Mouse (Mus musculus): ENCODE data around the gene Tmc2. TPM values are rescaled to one million over a fixed set of nuclear protein-coding genes. Genes with fewer than 3 reads are reported as not detected.

The Tmc2 gene
- not detected in 2 replicates for polyA plus RNA-seq (2015; fragmentation: Nextera tagmentation; extraction: Ambion mirVana)

- Histone ChIP-seq H3K27me3 (no peaks in the 10 kb centered on the region), H3K9me3 (no peaks in the 10 kb centered on the region), H3K9ac (no peak within 1 kb of the TSS), H3K4me2 (no peak within 1 kb of the TSS), H3K36me3 (no peaks in the 10 kb centered on the region), H3K4me1 (replicated peaks) (no peaks in the 10 kb centered on the region), H3K4me3 (no peak within 1 kb of the TSS), H3K27ac (replicated peaks) (no peak within 1 kb of the TSS)
- ATAC-seq (ENCODE audit: low FRiP score, low read depth) = no peak
- 95% methylated on average over 16 of the region's 16 CpGs for WGBS
Measured at GRCm38 (mm10) chr2:130194894-130195293, at the start of gene Tmc2. Tmc2 (plus strand) TSS chr2:130195194.

GRCm38 (mm10) chr2:130146089-130146668 is 48.8 kb upstream of the Tmc2 start:
- Histone ChIP-seq H3K9ac (no peak overlapping the region), H3K27ac (replicated peaks) (no peak overlapping the region), H3K4me1 (replicated peaks) (no peaks in the 10 kb centered on the region), H3K9me3 (no peaks in the 10 kb centered on the region), H3K27me3 (no peaks in the 10 kb centered on the region), H3K4me2 (no peak overlapping the region), H3K36me3 (no peaks in the 10 kb centered on the region), H3K4me3 (no peak overlapping the region)
- no peak for ATAC-seq (ENCODE audit: low FRiP score, low read depth)
- 65% methylated on average over 5 of the region's 5 CpGs for WGBS

DNA sequence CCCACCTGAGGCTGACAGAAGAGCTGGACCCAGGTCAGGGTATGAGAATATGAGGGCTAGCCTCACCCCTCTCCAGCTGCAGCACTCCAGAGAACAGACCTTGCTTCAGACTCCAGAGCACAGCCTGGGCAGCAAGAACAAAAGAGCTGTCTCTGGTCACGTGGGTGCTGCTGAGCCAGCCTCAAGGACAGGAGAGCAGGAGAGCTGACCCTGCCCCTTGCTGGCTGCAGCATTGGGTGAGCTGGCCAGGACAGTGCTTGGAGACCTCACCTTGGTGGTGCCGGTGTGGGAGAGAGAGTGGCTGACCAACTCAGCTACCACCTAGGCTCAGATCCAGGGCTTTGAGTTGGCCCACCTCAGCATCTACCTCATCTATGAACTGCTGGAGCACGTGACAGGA is 39.8 kb upstream of the Tmc2 start:
- Histone ChIP-seq H3K9ac (no peak overlapping the region), H3K4me1 (replicated peaks) (0 out of 2 replicates have a peak, but pooled peaks cover 6% of the 10 kb centered on the region), H3K4me3 (no peak overlapping the region), H3K9me3 (no peaks in the 10 kb centered on the region), H3K36me3 (no peaks in the 10 kb centered on the region), H3K4me2 (no peak overlapping the region), H3K27ac (replicated peaks) (no peak overlapping the region), H3K27me3 (no peaks in the 10 kb centered on the region)
- 71% methylated on average over 3 of the region's 3 CpGs for whole genome bisulfite sequencing
- no peak for ATAC-seq (ENCODE audit: low FRiP score, low read depth)

DNA sequence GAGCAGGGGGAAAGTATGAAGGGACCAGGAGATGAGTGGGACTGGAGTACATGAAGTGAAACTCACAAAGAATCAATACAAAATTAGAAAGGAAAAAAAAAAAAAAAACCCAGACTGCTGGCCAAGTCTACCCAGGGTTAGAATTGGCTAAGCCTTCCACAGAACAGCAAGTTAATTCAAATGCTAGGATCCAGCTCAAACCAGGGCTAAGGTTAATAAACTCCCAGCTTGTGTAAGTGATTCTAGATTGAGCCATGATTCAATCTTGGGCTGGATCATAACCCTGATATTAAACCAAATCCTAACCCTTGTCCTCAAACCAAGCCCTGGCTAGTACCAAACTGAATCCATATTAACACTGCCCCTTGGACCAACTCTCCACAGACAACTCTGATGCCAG is 39.1 kb upstream of the Tmc2 start:
- no peaks in the 10 kb centered on the region for H3K27me3 ChIP-seq
- ATAC-seq (ENCODE audit: low FRiP score, low read depth) = no peak

DNA sequence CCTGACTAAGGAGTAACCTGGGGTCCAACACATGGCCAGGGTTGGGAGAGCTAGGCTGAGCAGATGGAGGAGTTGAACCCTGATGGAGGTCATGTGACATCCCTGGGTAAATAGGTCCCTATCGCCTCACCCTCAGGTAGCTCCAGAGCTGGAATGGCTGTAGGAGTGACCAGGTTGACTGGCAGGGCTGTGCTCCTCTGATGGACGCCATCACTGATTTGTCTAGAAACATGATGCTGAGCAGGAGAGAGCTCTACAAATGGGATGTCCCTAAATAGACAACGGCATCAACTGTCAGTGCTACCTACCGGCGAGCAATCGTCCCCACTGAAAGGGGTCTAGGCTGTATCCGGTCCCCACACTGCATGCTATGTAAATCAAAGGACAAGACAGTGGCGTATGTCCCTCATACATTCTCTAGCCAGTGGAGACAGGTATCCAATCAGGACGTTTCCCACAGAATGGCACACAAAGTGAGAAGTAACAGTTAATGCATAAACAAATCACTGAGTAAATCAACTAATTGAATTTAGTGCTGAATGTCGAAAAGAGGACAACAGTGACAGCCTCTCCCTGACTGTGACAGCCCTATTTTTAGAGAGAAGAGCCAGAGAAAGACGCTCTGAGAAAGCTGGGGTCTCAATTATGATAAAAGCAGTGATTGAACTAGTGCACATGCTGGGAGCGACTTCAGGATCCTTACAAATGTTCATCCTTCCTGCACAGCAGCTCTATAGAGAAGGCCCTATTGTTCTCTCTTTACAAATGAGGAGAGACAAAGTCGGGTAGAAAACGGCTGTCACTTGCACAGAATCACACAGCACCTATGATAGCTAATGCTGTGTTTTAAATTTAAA is 37.5 kb upstream of the Tmc2 start:
- 0 out of 2 replicates have a peak, but pooled peaks cover 6% of the 10 kb centered on the region for H3K4me1 ChIP-seq (replicated peaks)
- no peaks in the 10 kb centered on the region for H3K9me3 ChIP-seq
- H3K27ac ChIP-seq (replicated peaks) = no peak overlapping the region; the same call in 1 of the 2 replicates
- H3K27me3 ChIP-seq = no peaks in the 10 kb centered on the region
- H3K4me2 ChIP-seq = no peak overlapping the region
- H3K36me3 ChIP-seq = no peaks in the 10 kb centered on the region
- WGBS = 45% methylated on average over 14 of the region's 14 CpGs
- H3K9ac ChIP-seq = no peak overlapping the region
- ATAC-seq (ENCODE audit: low FRiP score, low read depth) = no peak
- H3K4me3 ChIP-seq = no peak overlapping the region

More for the DNA sequence above, 39.1 kb upstream of the Tmc2 start:
- H3K27ac ChIP-seq (replicated peaks) = no peak overlapping the region
- 0 out of 2 replicates have a peak, but pooled peaks cover 6% of the 10 kb centered on the region for H3K4me1 ChIP-seq (replicated peaks)
- H3K4me2 ChIP-seq = no peak overlapping the region
- no peaks in the 10 kb centered on the region for H3K36me3 ChIP-seq
- H3K4me3 ChIP-seq = no peak overlapping the region
- H3K9ac ChIP-seq = no peak overlapping the region
- H3K9me3 ChIP-seq = no peaks in the 10 kb centered on the region

DNA sequence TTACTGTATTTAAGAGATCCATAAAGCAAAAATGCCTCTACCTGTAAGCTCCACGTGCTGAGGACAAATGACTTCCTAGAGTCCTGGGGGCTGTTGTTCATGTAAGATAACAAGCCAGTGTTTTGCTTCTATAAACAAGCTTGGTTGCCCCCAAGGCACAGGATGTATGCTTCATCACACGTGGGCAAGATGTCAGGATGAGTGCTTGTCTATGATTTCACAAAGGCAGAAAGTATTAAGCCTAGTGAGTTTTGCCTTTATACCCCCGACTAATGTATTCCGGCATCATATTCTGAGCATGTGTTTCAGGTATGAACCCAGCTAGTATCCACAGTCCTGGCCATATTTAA is 36.9 kb upstream of the Tmc2 start:
- no peak overlapping the region for H3K9ac ChIP-seq
- no peaks in the 10 kb centered on the region for H3K36me3 ChIP-seq
- WGBS = 54% methylated on average over 4 of the region's 4 CpGs
- no peak for ATAC-seq (ENCODE audit: low FRiP score, low read depth)
- no peak overlapping the region for H3K4me3 ChIP-seq
- no peak overlapping the region for H3K4me2 ChIP-seq
- H3K4me1 ChIP-seq (replicated peaks) = 0 out of 2 replicates have a peak, but pooled peaks cover 6% of the 10 kb centered on the region
- no peak overlapping the region; the same call in 1 of the 2 replicates for H3K27ac ChIP-seq (replicated peaks)
- no peaks in the 10 kb centered on the region for H3K27me3 ChIP-seq
- H3K9me3 ChIP-seq = no peaks in the 10 kb centered on the region

DNA sequence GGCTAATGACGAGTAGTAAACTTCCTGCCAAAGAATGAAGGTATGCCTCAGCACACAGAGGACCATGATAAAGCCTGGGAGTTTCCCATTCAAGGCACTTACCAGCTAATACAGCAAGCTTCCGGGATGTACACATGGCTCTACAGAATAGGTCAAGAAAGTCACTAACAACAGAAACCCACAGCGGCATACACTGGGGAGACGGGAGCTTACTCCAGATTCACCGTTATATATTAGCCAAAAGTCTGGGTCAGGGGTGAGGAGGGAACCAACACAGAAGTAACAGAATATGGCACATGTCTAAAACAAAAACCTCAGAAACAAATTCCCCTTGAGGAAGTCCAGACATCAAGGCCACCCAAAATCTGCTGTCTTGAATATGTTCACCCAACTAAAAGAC is 32.3 kb upstream of the Tmc2 start:
- Histone ChIP-seq H3K36me3 (no peaks in the 10 kb centered on the region), H3K27me3 (no peaks in the 10 kb centered on the region), H3K4me2 (no peak overlapping the region), H3K9me3 (no peaks in the 10 kb centered on the region), H3K9ac (no peak overlapping the region), H3K4me1 (replicated peaks) (0 out of 2 replicates have a peak, but pooled peaks cover 10% of the 10 kb centered on the region), H3K27ac (replicated peaks) (no peak overlapping the region), H3K4me3 (no peak overlapping the region)
- WGBS = 83% methylated on average over 5 of the region's 5 CpGs
- ATAC-seq (ENCODE audit: low FRiP score, low read depth) = no peak

DNA sequence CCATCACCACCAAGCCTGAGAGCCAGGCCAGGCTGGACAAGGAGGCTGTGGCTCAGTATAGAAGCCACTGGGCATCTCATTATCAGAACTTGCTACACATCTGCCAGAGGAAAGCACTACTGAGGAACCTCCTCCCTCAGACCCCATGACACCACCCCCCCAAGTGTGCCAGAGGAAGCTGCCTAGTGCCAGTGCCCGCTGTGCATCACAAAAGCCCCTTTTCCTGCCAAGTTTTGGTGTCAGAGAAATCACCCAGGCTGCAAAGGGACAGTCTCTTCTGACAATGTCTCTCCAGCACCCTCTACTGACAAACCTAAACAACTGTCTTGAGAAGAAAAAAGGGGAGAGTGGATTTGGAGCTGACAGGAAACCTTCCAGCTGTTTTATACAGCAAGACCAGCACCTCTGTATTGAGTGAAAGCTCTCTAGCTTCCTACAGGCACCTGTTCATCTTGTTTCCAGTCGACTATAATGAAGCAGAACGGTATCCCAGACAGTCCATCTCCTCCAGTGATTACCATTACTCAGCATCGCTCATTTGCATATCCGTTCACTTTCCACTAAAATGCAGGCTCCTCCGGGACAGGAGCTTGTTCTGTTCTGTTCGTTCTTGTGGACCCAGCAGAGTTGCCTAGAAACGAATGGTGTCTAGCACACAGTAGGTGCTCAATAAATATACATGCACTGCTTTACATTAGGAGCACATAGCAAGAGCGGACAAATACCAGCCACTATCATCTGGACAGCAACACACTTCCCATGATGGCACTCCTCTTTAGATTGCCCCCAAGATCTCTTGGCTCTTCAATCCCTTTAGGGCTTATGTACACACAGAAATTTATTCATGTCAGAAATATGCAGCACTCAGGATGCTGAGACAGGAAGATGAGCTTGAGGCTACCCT is 28.4 kb upstream of the Tmc2 start:
- WGBS = 48% methylated on average over 9 of the region's 9 CpGs
- no peak overlapping the region for H3K4me2 ChIP-seq
- H3K9ac ChIP-seq = no peak overlapping the region
- H3K9me3 ChIP-seq = no peaks in the 10 kb centered on the region
- ATAC-seq (ENCODE audit: low FRiP score, low read depth) = peak; percentile 70
- H3K27ac ChIP-seq (replicated peaks) = peak overlapping the region; percentile 33; the same call in 1 of the 2 replicates
- peaks cover 24% of the 10 kb centered on the region for H3K36me3 ChIP-seq
- H3K27me3 ChIP-seq = no peaks in the 10 kb centered on the region
- H3K4me3 ChIP-seq = no peak overlapping the region
- H3K4me1 ChIP-seq (replicated peaks) = 0 out of 2 replicates have a peak, but pooled peaks cover 6% of the 10 kb centered on the region

DNA sequence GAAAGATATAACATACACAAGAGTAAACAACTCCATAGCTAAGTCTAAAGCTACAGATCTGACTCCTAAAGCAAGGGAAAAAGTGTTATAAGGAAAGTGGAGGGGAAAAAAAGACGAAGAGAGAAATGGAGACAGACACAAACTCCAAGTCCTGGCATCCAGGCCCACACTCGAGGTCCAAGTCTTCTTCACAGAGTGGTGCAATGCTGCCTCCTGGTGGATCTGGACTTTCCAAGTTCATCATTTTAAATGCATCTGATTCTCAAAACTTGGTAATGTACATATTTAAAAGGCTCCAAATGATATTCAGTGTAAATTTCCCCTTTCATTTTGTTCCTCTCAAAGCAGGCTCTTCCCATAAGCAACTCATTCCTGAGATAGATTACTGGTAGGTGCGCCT is 27.1 kb upstream of the Tmc2 start:
- peaks cover 37% of the 10 kb centered on the region for H3K36me3 ChIP-seq

DNA sequence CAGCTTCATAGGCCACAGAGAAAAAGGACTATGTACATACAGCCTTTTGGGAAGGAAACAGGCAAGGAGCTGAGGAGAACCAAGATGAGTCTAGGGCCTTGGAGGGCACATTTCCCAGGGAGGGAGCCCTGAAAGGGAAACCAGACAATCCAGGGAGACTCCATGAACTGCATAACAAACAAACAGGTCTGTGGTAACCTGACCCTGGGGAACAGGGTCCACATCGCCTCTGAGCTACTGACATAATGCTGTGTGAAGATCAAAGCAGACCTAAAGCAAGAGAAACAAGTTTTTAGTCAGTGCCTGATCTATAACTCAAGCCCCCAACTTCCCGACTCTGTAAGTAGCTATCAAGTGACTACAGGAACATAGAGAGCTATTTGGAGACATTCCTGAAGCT is 23.3 kb upstream of the Tmc2 start:
- Histone ChIP-seq H3K9me3 (no peaks in the 10 kb centered on the region), H3K4me3 (no peak overlapping the region), H3K27me3 (no peaks in the 10 kb centered on the region), H3K27ac (replicated peaks) (no peak overlapping the region), H3K36me3 (peaks cover 66% of the 10 kb centered on the region), H3K4me1 (replicated peaks) (peaks cover 3% of the 10 kb centered on the region), H3K4me2 (no peak overlapping the region), H3K9ac (no peak overlapping the region)
- ATAC-seq (ENCODE audit: low FRiP score, low read depth) = no peak
- 91% methylated on average over 2 of the region's 2 CpGs for WGBS

More for the DNA sequence above, 27.1 kb upstream of the Tmc2 start:
- no peak for ATAC-seq (ENCODE audit: low FRiP score, low read depth)
- H3K9me3 ChIP-seq = no peaks in the 10 kb centered on the region
- H3K4me3 ChIP-seq = no peak overlapping the region
- 0 out of 2 replicates have a peak, but pooled peaks cover 6% of the 10 kb centered on the region for H3K4me1 ChIP-seq (replicated peaks)
- H3K4me2 ChIP-seq = no peak overlapping the region
- H3K27me3 ChIP-seq = no peaks in the 10 kb centered on the region
- H3K9ac ChIP-seq = no peak overlapping the region
- WGBS = 46% methylated on average over 3 of the region's 3 CpGs
- no peak overlapping the region for H3K27ac ChIP-seq (replicated peaks)

DNA sequence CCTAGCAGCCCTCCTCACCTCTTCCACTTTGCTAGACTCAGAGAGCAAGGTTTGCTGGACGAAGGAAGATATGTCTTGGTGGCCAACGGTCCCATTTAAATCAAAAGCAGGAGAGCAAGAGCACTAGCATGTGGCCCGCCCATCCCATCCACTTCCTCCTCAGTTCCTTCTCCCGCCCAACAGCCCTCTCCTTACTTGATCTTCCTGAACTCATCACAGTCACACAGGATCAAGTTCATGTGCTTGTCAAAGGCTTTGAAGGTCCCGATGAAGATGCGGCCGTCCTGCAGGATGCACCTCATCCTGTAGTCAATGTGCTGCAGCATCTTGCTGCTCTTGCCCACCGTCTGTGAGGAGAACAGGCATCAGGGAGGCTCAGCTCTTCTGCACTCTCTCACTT is 18.2 kb upstream of the Tmc2 start:
- H3K4me3 ChIP-seq = no peak overlapping the region
- peak overlapping the region; percentile 92 for H3K4me2 ChIP-seq
- no peaks in the 10 kb centered on the region for H3K27me3 ChIP-seq
- H3K36me3 ChIP-seq = peaks cover 39% of the 10 kb centered on the region
- H3K4me1 ChIP-seq (replicated peaks) = peaks cover 28% of the 10 kb centered on the region
- no peak for ATAC-seq (ENCODE audit: low FRiP score, low read depth)
- no peak overlapping the region for H3K27ac ChIP-seq (replicated peaks)
- WGBS = 82% methylated on average over 8 of the region's 8 CpGs
- no peak overlapping the region for H3K9ac ChIP-seq
- H3K9me3 ChIP-seq = no peaks in the 10 kb centered on the region

DNA sequence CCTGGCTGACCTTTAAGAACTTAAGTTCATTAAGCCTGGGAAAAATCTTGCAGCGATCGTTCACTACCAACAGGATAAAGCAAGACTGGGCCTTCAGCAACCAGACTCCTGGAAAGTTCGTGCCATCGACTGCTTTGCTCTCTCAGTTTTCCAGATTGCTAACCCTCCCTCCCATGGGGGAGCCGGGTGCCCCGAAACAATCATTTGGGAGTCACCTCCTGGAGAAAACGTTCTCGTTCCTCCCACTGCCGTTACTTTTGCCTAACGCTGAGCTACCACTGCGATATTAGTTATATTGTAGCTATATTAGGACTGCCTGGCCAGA is 16.7 kb upstream of the Tmc2 start:
- under 1% methylated on average over 11 of the region's 11 CpGs for WGBS
- Histone ChIP-seq H3K4me1 (replicated peaks) (peaks cover 28% of the 10 kb centered on the region), H3K27me3 (no peaks in the 10 kb centered on the region), H3K27ac (replicated peaks) (peak overlapping the region; percentile 94), H3K9ac (peak overlapping the region; percentile 97), H3K9me3 (no peaks in the 10 kb centered on the region), H3K36me3 (peaks cover 24% of the 10 kb centered on the region), H3K4me3 (peak overlapping the region; percentile 75), H3K4me2 (peak overlapping the region; percentile 92)
- ATAC-seq (ENCODE audit: low FRiP score, low read depth) = no peak

Data from hindbrain, embryonic 15.5 days (tissue).